Mouse (Mus musculus): ENCODE measurements around the gene Zfp874a. TPM values are rescaled to one million over a fixed set of nuclear protein-coding genes. Genes with fewer than 3 reads are reported as not detected.

Zfp874a gene
- polyA plus RNA-seq (2021; fragmentation: Nextera tagmentation), result 5.8 and 7.5 TPM in 2 replicates
- long read RNA-seq, experiment 1, partial matches to known transcripts, result 0 of 10 reads
- long read RNA-seq, experiment 1, other reads (novel, unspliced or antisense), result 3 of 10 reads
- long read RNA-seq, experiment 2, full-length matches to known transcripts, result 63 of 88 reads
- long read RNA-seq, experiment 2, partial matches to known transcripts, result 1 of 88 reads
- long read RNA-seq, experiment 2, other reads (novel, unspliced or antisense), result 24 of 88 reads

GRCm38 (mm10) chr13:67451172-67452020 lies at the start of gene Zfp874a:
Gene Zfp874a, minus strand, starts transcription at chr13:67451624.

GRCm38 (mm10) chr13:67500084-67500719 lies 48.8 kb upstream of the Zfp874a start, which contains the start of gene Zfp58:
Gene Zfp58, minus strand, starts transcription at chr13:67500555.

GRCm38 (mm10) chr13:67483625-67484423 lies 32.4 kb upstream of the Zfp874a start, which contains the start of gene Zfp874b:
Gene Zfp874b, minus strand, starts transcription at chr13:67484258.

DNA sequence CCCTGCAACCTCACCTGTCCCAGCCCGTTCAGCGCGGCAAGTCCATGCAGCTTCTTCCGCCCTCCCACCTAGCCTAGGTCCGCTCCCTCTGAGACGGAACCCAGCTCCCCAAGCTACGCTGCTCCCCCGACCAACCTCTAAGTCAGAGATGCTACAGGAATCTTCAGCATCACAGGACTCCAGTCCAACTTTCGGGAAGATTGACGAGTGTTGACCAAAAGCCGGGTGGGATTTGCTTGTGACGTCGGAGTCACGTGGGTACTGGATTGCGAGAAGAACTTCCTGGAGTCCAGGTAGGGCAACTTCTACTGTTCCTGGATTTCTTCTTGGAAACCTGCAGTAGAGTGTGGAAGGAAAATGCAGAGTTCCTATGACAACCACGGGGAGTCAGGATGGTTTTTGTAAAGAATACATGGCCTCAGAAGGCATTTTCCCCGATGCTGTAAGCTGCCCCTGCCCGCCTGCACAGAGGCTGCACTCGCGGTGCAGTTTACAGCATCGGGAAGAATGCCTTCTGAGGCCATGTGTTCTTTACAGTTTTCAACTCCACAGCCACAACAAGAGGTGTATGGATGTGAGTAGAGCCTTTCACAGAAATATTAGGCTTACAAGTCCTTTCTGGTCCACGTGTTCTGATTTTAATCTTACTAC lies 30.1 kb downstream of the Zfp874a start, which contains the start of gene Zfp459:
Gene Zfp459 (minus strand): TSS at position 212 of the 651 bp plus-strand sequence.

GRCm38 (mm10) chr13:67399183-67399903 lies 52.1 kb downstream of the Zfp874a start, which contains the start of gene Zfp429:
Gene Zfp429, minus strand, starts transcription at chr13:67399819.

DNA sequence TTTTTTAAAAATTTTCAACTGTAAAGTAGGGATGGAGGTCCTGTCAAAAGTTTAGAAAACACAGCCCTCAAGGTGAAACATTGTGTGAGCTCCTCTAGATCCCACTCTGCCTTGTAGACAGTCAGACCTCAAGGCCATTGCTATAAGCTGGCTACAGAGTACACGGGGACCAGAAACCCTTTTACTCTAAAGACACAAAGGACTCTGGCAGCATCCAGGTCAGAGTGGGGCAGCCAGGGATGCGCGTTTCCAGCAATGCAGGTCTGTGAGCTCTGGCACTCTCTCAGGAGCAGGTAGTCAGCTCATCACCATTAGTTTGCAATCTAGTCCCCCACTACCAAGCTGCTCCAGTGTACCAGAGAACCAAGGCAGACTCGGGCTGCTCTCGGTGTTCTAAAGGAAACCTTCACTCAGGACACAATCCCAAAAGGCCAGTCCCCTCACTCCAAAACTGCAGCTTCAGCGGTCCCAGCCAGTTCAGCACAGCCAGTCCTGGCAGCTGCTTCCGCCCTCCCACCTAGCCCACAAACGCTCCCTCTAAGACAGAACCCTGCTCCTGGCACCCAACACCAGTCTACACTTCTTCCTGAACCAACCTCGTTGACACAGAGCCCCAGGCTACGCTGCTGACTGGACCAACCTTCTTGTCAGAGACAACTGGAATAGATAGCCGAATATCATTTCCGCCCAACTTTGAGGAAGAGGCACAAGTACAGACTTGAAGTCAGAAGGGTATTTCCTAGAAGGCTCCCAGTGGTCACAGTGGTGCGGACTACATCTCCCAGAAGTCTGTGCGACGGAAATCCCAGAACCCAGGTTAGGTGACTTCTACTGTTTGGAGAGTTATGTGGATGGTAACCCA lies 76.1 kb downstream of the Zfp874a start, which contains the start of the genes Gm28041 and Zfp456:
Gene Gm28041 (minus strand): TSS at position 684 of the 862 bp plus-strand sequence.
Gene Zfp456 (minus strand): TSS at position 761 of the 862 bp plus-strand sequence.

Other genes starting within 250 kb of the Zfp874a start
- 2.7 TPM in 2 replicates for gene Zfp458, start 173.2 kb downstream of the Zfp874a start, polyA plus RNA-seq (2021; fragmentation: Nextera tagmentation)
- gene Zfp457, start 145.1 kb downstream of the Zfp874a start, polyA plus RNA-seq (2021; fragmentation: Nextera tagmentation), result 0.26 and 0.28 TPM in 2 replicates
- gene Zfp595, start 119.1 kb downstream of the Zfp874a start, polyA plus RNA-seq (2021; fragmentation: Nextera tagmentation), result 0.54 and 0.89 TPM in 2 replicates
- 0.56 TPM in 1 of 2 replicates, not detected in the other for gene Gm28044, start 91.1 kb downstream of the Zfp874a start, polyA plus RNA-seq (2021; fragmentation: Nextera tagmentation)
- gene Zfp953, start 91.0 kb downstream of the Zfp874a start, polyA plus RNA-seq (2021; fragmentation: Nextera tagmentation), result 0.18 and 0.21 TPM in 2 replicates
- 0.48 TPM in 1 of 2 replicates, not detected in the other for gene Gm28041, start 75.9 kb downstream of the Zfp874a start, polyA plus RNA-seq (2021; fragmentation: Nextera tagmentation)
- gene Zfp456, start 75.8 kb downstream of the Zfp874a start, polyA plus RNA-seq (2021; fragmentation: Nextera tagmentation), result 0.30 and 0.43 TPM in 2 replicates
- gene Zfp429, start 51.8 kb downstream of the Zfp874a start, polyA plus RNA-seq (2021; fragmentation: Nextera tagmentation), result 1.0 and 2.2 TPM in 2 replicates
- gene Zfp459, start 30.2 kb downstream of the Zfp874a start, polyA plus RNA-seq (2021; fragmentation: Nextera tagmentation), result 0.68 and 1.3 TPM in 2 replicates
- 2.0 and 5.7 TPM in 2 replicates for gene Zfp874b, start 32.6 kb upstream of the Zfp874a start, polyA plus RNA-seq (2021; fragmentation: Nextera tagmentation)
- gene Zfp58, start 48.9 kb upstream of the Zfp874a start, polyA plus RNA-seq (2021; fragmentation: Nextera tagmentation), result 4.1 and 5.1 TPM in 2 replicates
- not detected in 2 replicates for gene Gm26965, start 74.5 kb upstream of the Zfp874a start, polyA plus RNA-seq (2021; fragmentation: Nextera tagmentation)
- 38.7 and 41.4 TPM in 2 replicates for gene Zfp87, start 74.6 kb upstream of the Zfp874a start, polyA plus RNA-seq (2021; fragmentation: Nextera tagmentation)
- 5.4 and 6.0 TPM in 2 replicates for gene Zfp748, start 102.2 kb upstream of the Zfp874a start, polyA plus RNA-seq (2021; fragmentation: Nextera tagmentation)
- gene Zfp729b, start 158.1 kb upstream of the Zfp874a start, polyA plus RNA-seq (2021; fragmentation: Nextera tagmentation), result 2.2 and 2.7 TPM in 2 replicates
- 1.5 TPM in 1 of 2 replicates, not detected in the other for gene Gm49345, start 186.1 kb upstream of the Zfp874a start, polyA plus RNA-seq (2021; fragmentation: Nextera tagmentation)
- gene Zfp729a, start 186.2 kb upstream of the Zfp874a start, polyA plus RNA-seq (2021; fragmentation: Nextera tagmentation), result 1.6 and 1.9 TPM in 2 replicates
- gene Zfp738, start 235.4 kb upstream of the Zfp874a start, polyA plus RNA-seq (2021; fragmentation: Nextera tagmentation), result 6.2 and 7.2 TPM in 2 replicates

Measured in layer of hippocampus, adult 6 months (tissue).